Mouse (Mus musculus) layer of hippocampus, adult 18-20 months (tissue): ENCODE data around the gene Med17. TPM values are rescaled to one million over a fixed set of nuclear protein-coding genes. Genes with fewer than 3 reads are reported as not detected.

Experiments used
- DNase-seq, 2 experiments: peaks; one replicate each; pipeline ENCODE4 v3.0.0; 2022; ENCODE audit warnings: low spot score in 2 of 2
- microRNA-seq, 2 experiments: library from miRNA; unstranded; fragments of <30 nt; microRNA quantifications; one replicate each; pipeline ENCODE4 v1.2.0; 2021
- total RNA-seq, 2 experiments: library from RNA; stranded (reverse); gene quantifications; 2 replicates each; pipeline ENCODE4 v1.2.3; 2021

Gene Med17
- total RNA-seq, 2 experiments from 2014 or later = 35.7 to 40.0 TPM

DNA sequence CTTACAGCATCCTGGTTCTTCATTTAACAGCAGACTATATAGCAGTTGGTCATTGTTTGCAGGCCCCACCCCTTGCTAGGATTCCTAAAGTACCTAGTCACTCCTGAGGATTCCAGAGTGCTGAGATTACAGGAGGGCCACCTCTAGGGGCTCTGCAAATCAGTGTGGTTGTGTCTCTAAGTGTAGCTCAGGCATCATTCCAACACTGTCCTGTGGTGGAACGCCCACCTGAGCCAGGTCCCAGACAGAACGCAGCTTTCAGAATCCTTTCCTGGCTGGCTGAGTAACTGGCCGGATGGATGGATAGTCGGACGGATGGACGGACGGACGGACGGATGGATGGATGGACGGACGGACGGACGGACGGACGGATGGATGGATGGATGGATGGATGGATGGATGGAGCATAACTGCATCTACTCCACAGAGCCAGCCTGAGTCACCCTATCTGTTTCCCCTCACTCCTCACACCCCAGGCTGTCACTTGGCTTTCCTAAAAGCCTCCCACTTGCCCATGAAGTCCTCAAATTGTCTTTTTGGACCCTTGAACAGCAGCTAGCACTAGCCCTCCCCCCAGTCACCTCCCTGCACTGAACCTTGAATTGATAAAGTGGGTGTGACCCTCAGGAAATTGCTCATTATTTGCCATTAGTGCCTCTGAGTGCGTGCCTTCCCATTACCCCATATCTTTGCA lies 41.3 kb downstream of the Med17 start:
- DNase-seq = no peak

GRCm38 (mm10) chr9:15237516-15238296 lies 42.0 kb downstream of the Med17 start:
- DNase-seq = no peak

GRCm38 (mm10) chr9:15235986-15236385 lies 43.7 kb downstream of the Med17 start:
- no peak for DNase-seq

- no peak for DNase-seq
Observed at GRCm38 (mm10) chr9:15233604-15234003, 46.1 kb downstream of the Med17 start.

DNA sequence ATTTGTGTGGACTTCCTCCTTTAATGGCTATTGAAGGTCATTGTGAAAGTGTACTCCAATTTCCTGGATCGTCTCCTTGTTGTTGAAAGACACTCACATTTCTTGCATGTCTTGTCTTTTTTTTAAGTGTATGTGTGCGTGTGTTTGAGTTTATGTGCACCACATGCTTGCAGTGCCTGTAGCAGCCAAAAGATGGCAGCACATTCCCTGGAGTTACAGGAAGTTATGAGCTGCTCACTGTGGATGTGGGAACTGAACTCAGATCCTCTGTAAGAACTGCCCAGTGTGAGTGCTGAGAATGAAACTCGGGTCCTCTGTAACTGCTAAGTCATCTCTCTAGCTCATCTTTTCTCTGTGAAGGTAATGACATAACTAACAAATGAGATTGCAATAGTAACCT lies 47.3 kb downstream of the Med17 start:
- DNase-seq = no peak

DNA sequence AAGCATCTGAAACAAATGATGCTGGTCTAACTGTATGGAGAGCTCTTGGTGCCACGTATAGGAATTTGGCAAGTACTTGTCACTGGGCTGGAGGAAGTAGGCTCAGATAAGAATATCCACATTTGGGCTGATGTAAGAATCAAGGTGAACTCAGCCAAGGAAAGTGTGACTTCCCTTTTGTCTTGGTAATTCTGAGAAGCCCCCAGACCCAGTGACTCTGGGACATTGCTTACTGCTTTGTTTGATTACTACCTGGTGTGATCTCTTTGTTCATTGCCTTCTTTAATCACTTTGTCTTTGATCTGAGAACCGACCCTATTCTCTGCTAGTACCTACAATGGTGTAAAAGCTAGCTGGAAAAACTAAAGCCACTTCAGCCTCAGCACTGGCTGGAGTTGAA lies 54.8 kb downstream of the Med17 start:
- DNase-seq = no peak

DNA sequence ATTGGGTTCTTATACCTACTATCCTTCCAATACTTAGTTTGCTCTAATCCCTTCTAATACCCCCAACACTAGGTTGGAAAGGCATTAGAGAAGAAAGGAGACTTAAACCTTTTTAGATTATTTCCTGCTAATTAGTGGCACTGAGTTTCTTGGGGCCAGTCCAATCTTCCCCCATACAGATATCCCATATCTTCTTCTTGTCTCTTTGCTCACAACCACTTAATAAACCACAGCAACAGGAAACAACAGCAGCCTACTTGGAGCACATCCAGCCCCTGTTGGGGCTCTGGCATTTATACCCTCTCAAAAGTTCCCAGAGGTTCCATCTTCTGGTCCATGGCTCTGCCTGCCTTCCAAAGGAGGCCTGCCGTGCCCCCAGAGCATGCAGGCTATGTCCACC lies 66.0 kb downstream of the Med17 start:
- DNase-seq = no peak

GRCm38 (mm10) chr9:15211876-15212275 lies 67.9 kb downstream of the Med17 start:
- peak in 1 of 2 experiments; percentile 26 for DNase-seq

Small RNAs within 50 kb of the gene (microRNA-seq; reads per million reads assigned to microRNA genes)
- gene Gm49349 (0 reads per million in 2 experiments), gene mmu-mir-7650 (0 reads per million in 2 experiments)

Other genes starting within 250 kb of the Med17 start
- gene Panx1, start 234.5 kb downstream of the Med17 start, total RNA-seq = 10 to 100 TPM; 26.3 to 27.0 TPM
- gene Hephl1, start 167.8 kb downstream of the Med17 start, total RNA-seq = not detected
- gene Vstm5, start 40.9 kb downstream of the Med17 start, total RNA-seq = 1 to 10 TPM; 6.4 TPM
- gene Taf1d, start 26.3 kb upstream of the Med17 start, total RNA-seq = 10 to 100 TPM; 30.6 to 32.9 TPM
- 10 to 100 TPM; 16.7 to 18.2 TPM for gene 4931406C07Rik, start 26.5 kb upstream of the Med17 start, total RNA-seq
- gene Cep295, start 77.9 kb upstream of the Med17 start, total RNA-seq = 10 to 100 TPM; 18.5 to 21.1 TPM
- 1 to 10 TPM; 6.4 to 7.5 TPM for gene Smco4, start 213.5 kb upstream of the Med17 start, total RNA-seq